Mouse (Mus musculus) G1E (cell line): ENCODE measurements around the gene Lmtk2. TPM values are rescaled to one million over a fixed set of nuclear protein-coding genes. Genes with fewer than 3 reads are reported as not detected.

Source experiments
- ATAC-seq: 2 replicates; pipeline ENCODE4 v1.8.0; 2016; ENCODE audit warnings: mild to moderate bottlenecking; ENCODE audit not compliant: insufficient number of reproducible peaks, poor library complexity, low FRiP score, severe bottlenecking; ENCODE audit errors: extremely low read depth
- DNase-seq: peaks from one replicate; pipeline ENCODE4 v3.0.0; 2012; ENCODE audit warnings: low spot score
- H3K27me3 ChIP-seq: 2 replicates; pipeline ENCODE4 v1.6.1; 2012; ENCODE audit warnings: mild to moderate bottlenecking, low read length, inconsistent platforms; ENCODE audit not compliant: insufficient read depth
- H3K36me3 ChIP-seq: replicated peaks from 2 replicates; pipeline ENCODE3; 2012; ENCODE audit warnings: mild to moderate bottlenecking, inconsistent platforms
- H3K4me1 ChIP-seq: 2 replicates; pipeline ENCODE4 v1.6.1; 2012; ENCODE audit warnings: low read depth, low read length, inconsistent platforms, mixed read lengths; ENCODE audit not compliant: insufficient read depth
- H3K4me3 ChIP-seq: 2 replicates; pipeline ENCODE4 v1.5.1; 2012; ENCODE audit warnings: low read depth, mild to moderate bottlenecking, inconsistent platforms, low read length, moderate library complexity, mixed read lengths
- H3K9me3 ChIP-seq: replicated peaks from 2 replicates; pipeline ENCODE4 v1.6.1; 2012; ENCODE audit warnings: inconsistent platforms
- CTCF ChIP-seq: IDR thresholded peaks from 2 replicates; pipeline ENCODE4 v1.5.1; 2012; ENCODE audit warnings: low read depth, low read length, inconsistent platforms, mixed read lengths
- GATA1 ChIP-seq: IDR thresholded peaks from 2 replicates; pipeline ENCODE4 v1.6.1; 2012; ENCODE audit warnings: borderline replicate concordance, low read length, inconsistent platforms, mixed read lengths
- GATA2 ChIP-seq: IDR thresholded peaks from 2 replicates; pipeline ENCODE4 v1.6.1; 2012; ENCODE audit warnings: low read depth, low read length, inconsistent platforms, borderline replicate concordance
- POLR2AphosphoS5 ChIP-seq: IDR thresholded peaks from 2 replicates; pipeline ENCODE4 v1.6.1; 2012; ENCODE audit warnings: low read depth, low read length, inconsistent platforms; ENCODE audit not compliant: insufficient replicate concordance
- TAL1 ChIP-seq: conservative IDR thresholded peaks from 2 replicates; pipeline ENCODE4 v1.6.1; 2012; ENCODE audit warnings: low read depth, low read length, inconsistent platforms, mixed read lengths
- polyA plus RNA-seq: library from polyadenylated mRNA; stranded (reverse); fragments of >175 nt; gene quantifications from 2 replicates; pipeline ENCODE4 v1.2.3, GENCODE M21; 2012
- total RNA-seq, 2 experiments: library from RNA; stranded (forward) in 1 of 2; stranded (reverse) in 1 of 2; fragments of 200-1000 nt in 1 of 2; fragments of >200 nt in 1 of 2; fragmentation: Nextera tagmentation in 1 of 2; gene quantifications; 2 replicates each; pipeline ENCODE4 v1.2.3; 2014 to 2017

The Lmtk2 gene
- total and polyA plus RNA-seq, 3 experiments: 9.3 to 29.0 (median 11.7) TPM

DNA sequence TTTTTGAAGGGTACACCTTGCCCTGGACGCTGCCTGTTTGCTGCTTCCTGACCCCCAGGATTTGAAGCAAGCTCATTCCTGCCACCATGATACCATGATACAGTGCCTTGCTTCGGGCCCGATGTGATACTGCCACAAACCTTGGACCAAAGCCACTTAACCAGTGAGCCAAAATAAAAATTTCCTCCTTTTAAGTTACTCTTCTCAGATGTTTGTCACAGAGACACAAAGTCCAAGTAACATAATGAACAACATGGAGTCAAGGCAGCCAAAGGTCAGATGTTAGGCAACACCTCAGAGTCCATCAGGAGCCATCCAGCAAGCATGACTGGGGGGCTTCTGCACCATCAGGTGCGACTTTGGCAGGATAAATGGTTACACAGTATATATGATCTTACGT is 132.3 kb downstream of the Lmtk2 start:
- Histone ChIP-seq H3K9me3 (no peaks in the 10 kb centered on the region), H3K4me1 (peaks cover 5% of the 10 kb centered on the region; the same call in 1 of the 2 replicates), H3K4me3 (no peak overlapping the region), H3K36me3 (no peaks in the 10 kb centered on the region), H3K27me3 (no peaks in the 10 kb centered on the region)
- TF ChIP-seq POLR2AphosphoS5: no peak
- no peak for TF ChIP-seq CTCF
- no peak for TF ChIP-seq GATA2
- no peak for TF ChIP-seq GATA1
- no peak for TF ChIP-seq TAL1
- no peak for ATAC-seq
- no peak for DNase-seq

DNA sequence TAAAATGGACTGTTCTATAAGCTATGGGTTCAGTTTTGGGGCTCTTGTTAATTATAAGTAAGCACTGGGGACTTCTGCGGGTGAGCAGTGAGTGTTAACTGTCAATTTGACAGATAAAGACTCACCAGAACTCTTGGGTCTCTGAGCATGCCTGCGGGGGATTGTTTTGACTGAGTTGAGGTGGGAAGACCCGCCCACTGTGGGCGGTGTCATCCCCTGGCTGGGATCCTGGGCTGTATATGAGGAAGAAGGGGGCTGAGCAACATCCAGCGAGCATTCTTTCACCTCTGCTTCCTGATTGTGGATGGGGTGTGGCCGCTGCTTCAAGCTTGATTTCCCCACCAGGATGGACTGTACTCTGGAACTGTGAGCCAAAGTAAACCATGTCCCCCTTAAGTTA is 134.0 kb downstream of the Lmtk2 start:
- TF ChIP-seq TAL1 (no peak), POLR2AphosphoS5 (no peak), GATA2 (no peak), CTCF (no peak), GATA1 (no peak)
- peaks cover 5% of the 10 kb centered on the region; the same call in 1 of the 2 replicates for H3K4me1 ChIP-seq
- no peak overlapping the region for H3K4me3 ChIP-seq
- ATAC-seq (no peak), DNase-seq (no peak)
- no peaks in the 10 kb centered on the region for H3K36me3 ChIP-seq
- H3K27me3 ChIP-seq: no peaks in the 10 kb centered on the region
- H3K9me3 ChIP-seq: no peaks in the 10 kb centered on the region

DNA sequence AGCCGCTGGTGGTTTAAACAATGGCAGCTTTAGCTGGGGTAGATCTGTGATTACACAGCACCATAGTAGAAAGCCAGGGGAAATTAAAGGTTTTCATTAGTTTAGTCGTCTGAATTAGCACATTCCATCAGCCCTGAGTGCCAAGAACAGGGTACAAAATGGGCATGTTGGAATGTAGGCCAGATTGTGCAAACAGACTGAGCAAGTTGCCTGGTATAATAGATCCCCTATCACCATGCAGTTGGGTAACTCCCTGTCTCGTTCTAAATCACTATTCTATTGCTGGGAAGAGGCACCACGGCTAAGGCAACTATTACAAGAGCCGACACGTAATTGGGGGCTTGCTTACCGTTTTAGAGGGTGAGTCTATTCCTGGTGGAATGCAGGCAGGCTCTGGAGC is 134.5 kb downstream of the Lmtk2 start:
- H3K27me3 ChIP-seq: no peaks in the 10 kb centered on the region
- H3K4me3 ChIP-seq: no peak overlapping the region
- no peak for ATAC-seq
- no peaks in the 10 kb centered on the region for H3K36me3 ChIP-seq
- no peaks in the 10 kb centered on the region for H3K9me3 ChIP-seq
- TF ChIP-seq GATA1 (no peak), GATA2 (no peak), POLR2AphosphoS5 (no peak), TAL1 (no peak), CTCF (no peak)
- H3K4me1 ChIP-seq: peaks cover 5% of the 10 kb centered on the region; the same call in 1 of the 2 replicates
- no peak for DNase-seq

Other genes with a start within 250 kb of the Lmtk2 start
- not detected in 2 replicates for gene Ankrd61, start 202.8 kb upstream of the Lmtk2 start, total RNA-seq (2014; fragmentation: Nextera tagmentation)
- 0.06 and 0.22 TPM in 2 replicates for gene Ankrd61, start 202.8 kb upstream of the Lmtk2 start, total RNA-seq (2017)
- gene Ankrd61, start 202.8 kb upstream of the Lmtk2 start, polyA plus RNA-seq: not detected in 2 replicates
- gene Aimp2, start 190.6 kb upstream of the Lmtk2 start, total RNA-seq (2014; fragmentation: Nextera tagmentation): 48.3 and 61.2 TPM in 2 replicates
- 75.9 and 82.8 TPM in 2 replicates for gene Aimp2, start 190.6 kb upstream of the Lmtk2 start, total RNA-seq (2017)
- gene Aimp2, start 190.6 kb upstream of the Lmtk2 start, polyA plus RNA-seq: 69.6 and 91.3 TPM in 2 replicates
- 42.8 and 46.9 TPM in 2 replicates for gene Pms2, start 190.5 kb upstream of the Lmtk2 start, total RNA-seq (2014; fragmentation: Nextera tagmentation)
- 33.3 and 36.4 TPM in 2 replicates for gene Pms2, start 190.5 kb upstream of the Lmtk2 start, total RNA-seq (2017)
- gene Pms2, start 190.5 kb upstream of the Lmtk2 start, polyA plus RNA-seq: 0.85 and 2.3 TPM in 2 replicates
- not detected in 2 replicates for gene Gm42421, start 172.3 kb upstream of the Lmtk2 start, total RNA-seq (2014; fragmentation: Nextera tagmentation)
- 0.70 and 1.3 TPM in 2 replicates for gene Gm42421, start 172.3 kb upstream of the Lmtk2 start, total RNA-seq (2017)
- gene Gm42421, start 172.3 kb upstream of the Lmtk2 start, polyA plus RNA-seq: not detected in 2 replicates
- gene Rsph10b, start 167.4 kb upstream of the Lmtk2 start, total RNA-seq (2014; fragmentation: Nextera tagmentation): 1.6 and 1.7 TPM in 2 replicates
- not detected in 2 replicates for gene Rsph10b, start 167.4 kb upstream of the Lmtk2 start, total RNA-seq (2017)
- gene Rsph10b, start 167.4 kb upstream of the Lmtk2 start, polyA plus RNA-seq: not detected in 2 replicates
- 107 and 116 TPM in 2 replicates for gene Ccz1, start 85.6 kb upstream of the Lmtk2 start, total RNA-seq (2014; fragmentation: Nextera tagmentation)
- 107 and 113 TPM in 2 replicates for gene Ccz1, start 85.6 kb upstream of the Lmtk2 start, total RNA-seq (2017)
- 50.9 and 68.7 TPM in 2 replicates for gene Ccz1, start 85.6 kb upstream of the Lmtk2 start, polyA plus RNA-seq
- gene Ocm, start 73.8 kb upstream of the Lmtk2 start, total RNA-seq (2014; fragmentation: Nextera tagmentation): not detected in 2 replicates
- gene Ocm, start 73.8 kb upstream of the Lmtk2 start, total RNA-seq (2017): not detected in 2 replicates
- not detected in 2 replicates for gene Ocm, start 73.8 kb upstream of the Lmtk2 start, polyA plus RNA-seq
- 3.2 and 3.5 TPM in 2 replicates for gene Bhlha15, start 89.8 kb downstream of the Lmtk2 start, total RNA-seq (2014; fragmentation: Nextera tagmentation)
- 0.35 and 0.44 TPM in 2 replicates for gene Bhlha15, start 89.8 kb downstream of the Lmtk2 start, total RNA-seq (2017)
- gene Bhlha15, start 89.8 kb downstream of the Lmtk2 start, polyA plus RNA-seq: 1.4 and 1.5 TPM in 2 replicates
- gene Tecpr1, start 123.2 kb downstream of the Lmtk2 start, total RNA-seq (2014; fragmentation: Nextera tagmentation): 7.0 and 10.8 TPM in 2 replicates
- 17.5 and 20.1 TPM in 2 replicates for gene Tecpr1, start 123.2 kb downstream of the Lmtk2 start, total RNA-seq (2017)
- gene Tecpr1, start 123.2 kb downstream of the Lmtk2 start, polyA plus RNA-seq: 5.8 and 6.9 TPM in 2 replicates
- gene Bri3, start 144.0 kb downstream of the Lmtk2 start, total RNA-seq (2014; fragmentation: Nextera tagmentation): 33.0 and 37.6 TPM in 2 replicates
- gene Bri3, start 144.0 kb downstream of the Lmtk2 start, total RNA-seq (2017): 60.2 and 63.4 TPM in 2 replicates
- 58.1 and 75.9 TPM in 2 replicates for gene Bri3, start 144.0 kb downstream of the Lmtk2 start, polyA plus RNA-seq